Mouse (Mus musculus): ENCODE measurements at regions not wholly inside any gene's neighbourhood (a gene's known extent, or its start where the extent isn't known, plus 50 kb on each side); places are given as distances from the start of the nearest gene placed in this dataset.
A peak's percentile ranks its signal among the peaks of the same experiment; 100 is the strongest.

- H3K4me2 ChIP-seq (ENCODE audit: low read depth, low read length) = no peak overlapping the region
- H3K4me3 ChIP-seq (ENCODE audit: low read depth, low read length) = no peak overlapping the region
- H3K9ac ChIP-seq (replicated peaks; ENCODE audit: low read depth, low read length) = no peak overlapping the region
- no peaks in the 10 kb centered on the region for H3K27me3 ChIP-seq (ENCODE audit: control insufficient read depth, insufficient read depth, low read length)
- no peaks in the 10 kb centered on the region for H3K9me3 ChIP-seq (replicated peaks; ENCODE audit: control insufficient read depth, low read length)
- DNase-seq (ENCODE audit: low spot score) = no peak
- peaks cover 11% of the 10 kb centered on the region for H3K4me1 ChIP-seq (ENCODE audit: control insufficient read depth, insufficient read depth)
- 70% methylated on average over 8 of the region's 8 CpGs for WGBS
- no peak for TF ChIP-seq CTCF (IDR thresholded peaks at IDR 0.05; ENCODE audit: low read depth)
- no peak for TF ChIP-seq EP300 (IDR thresholded peaks at IDR 0.05; ENCODE audit: low read depth)
- peak overlapping the region; percentile 79 for H3K27ac ChIP-seq (ENCODE audit: low read depth)
- ATAC-seq (ENCODE audit: insufficient read depth, low read depth) = no peak
- no peaks in the 10 kb centered on the region for H3K36me3 ChIP-seq (replicated peaks; ENCODE audit: control insufficient read depth, insufficient read depth, low read length)
Measured at GRCm38 (mm10) chr13:28628751-28629150, 324.8 kb downstream of the Sox4 start.

- no peak overlapping the region for H3K27ac ChIP-seq (ENCODE audit: low read depth)
- no peak for DNase-seq (ENCODE audit: low spot score)
- no peaks in the 10 kb centered on the region for H3K9me3 ChIP-seq (replicated peaks; ENCODE audit: control insufficient read depth, low read length)
- H3K4me3 ChIP-seq (ENCODE audit: low read depth, low read length) = no peak overlapping the region
- no peak overlapping the region for H3K4me2 ChIP-seq (ENCODE audit: low read depth, low read length)
- no peak for ATAC-seq (ENCODE audit: insufficient read depth, low read depth)
- H3K36me3 ChIP-seq (replicated peaks; ENCODE audit: control insufficient read depth, insufficient read depth, low read length) = no peaks in the 10 kb centered on the region
- WGBS = 34% methylated on average over 3 of the region's 3 CpGs
- no peaks in the 10 kb centered on the region for H3K4me1 ChIP-seq (ENCODE audit: control insufficient read depth, insufficient read depth)
- TF ChIP-seq CTCF (IDR thresholded peaks at IDR 0.05; ENCODE audit: low read depth) (no peak), EP300 (IDR thresholded peaks at IDR 0.05; ENCODE audit: low read depth) (no peak)
- no peak overlapping the region for H3K9ac ChIP-seq (replicated peaks; ENCODE audit: low read depth, low read length)
- H3K27me3 ChIP-seq (ENCODE audit: control insufficient read depth, insufficient read depth, low read length) = no peaks in the 10 kb centered on the region
Measured at GRCm38 (mm10) chr13:28618961-28619360, 334.6 kb downstream of the Sox4 start.

GRCm38 (mm10) chr13:28617503-28617902 is 336.0 kb downstream of the Sox4 start:
- Histone ChIP-seq H3K9ac (replicated peaks; ENCODE audit: low read depth, low read length) (no peak overlapping the region), H3K27me3 (ENCODE audit: control insufficient read depth, insufficient read depth, low read length) (no peaks in the 10 kb centered on the region), H3K4me2 (ENCODE audit: low read depth, low read length) (no peak overlapping the region), H3K4me1 (ENCODE audit: control insufficient read depth, insufficient read depth) (no peaks in the 10 kb centered on the region), H3K4me3 (ENCODE audit: low read depth, low read length) (no peak overlapping the region), H3K9me3 (replicated peaks; ENCODE audit: control insufficient read depth, low read length) (no peaks in the 10 kb centered on the region), H3K27ac (ENCODE audit: low read depth) (no peak overlapping the region), H3K36me3 (replicated peaks; ENCODE audit: control insufficient read depth, insufficient read depth, low read length) (no peaks in the 10 kb centered on the region)
- ATAC-seq (ENCODE audit: insufficient read depth, low read depth) = no peak
- 87% methylated on average over 4 of the region's 4 CpGs for whole genome bisulfite sequencing
- TF ChIP-seq CTCF (IDR thresholded peaks at IDR 0.05; ENCODE audit: low read depth) (no peak), EP300 (IDR thresholded peaks at IDR 0.05; ENCODE audit: low read depth) (no peak)
- no peak for DNase-seq (ENCODE audit: low spot score)

GRCm38 (mm10) chr13:28616645-28617381 is 336.7 kb downstream of the Sox4 start:
- Histone ChIP-seq H3K4me3 (ENCODE audit: low read depth, low read length) (no peak overlapping the region), H3K4me1 (ENCODE audit: control insufficient read depth, insufficient read depth) (no peaks in the 10 kb centered on the region), H3K9ac (replicated peaks; ENCODE audit: low read depth, low read length) (no peak overlapping the region), H3K27ac (ENCODE audit: low read depth) (no peak overlapping the region), H3K27me3 (ENCODE audit: control insufficient read depth, insufficient read depth, low read length) (no peaks in the 10 kb centered on the region), H3K9me3 (replicated peaks; ENCODE audit: control insufficient read depth, low read length) (no peaks in the 10 kb centered on the region), H3K36me3 (replicated peaks; ENCODE audit: control insufficient read depth, insufficient read depth, low read length) (no peaks in the 10 kb centered on the region), H3K4me2 (ENCODE audit: low read depth, low read length) (no peak overlapping the region)
- WGBS = 74% methylated on average over 9 of the region's 9 CpGs
- TF ChIP-seq EP300 (IDR thresholded peaks at IDR 0.05; ENCODE audit: low read depth) (no peak), CTCF (IDR thresholded peaks at IDR 0.05; ENCODE audit: low read depth) (no peak)
- no peak for DNase-seq (ENCODE audit: low spot score)
- ATAC-seq (ENCODE audit: insufficient read depth, low read depth) = no peak

- H3K9me3 ChIP-seq (replicated peaks; ENCODE audit: control insufficient read depth, low read length) = no peaks in the 10 kb centered on the region
- no peak for TF ChIP-seq EP300 (IDR thresholded peaks at IDR 0.05; ENCODE audit: low read depth)
- no peak for TF ChIP-seq CTCF (IDR thresholded peaks at IDR 0.05; ENCODE audit: low read depth)
- peak overlapping the region; percentile 74 for H3K27ac ChIP-seq (ENCODE audit: low read depth)
- peak overlapping the region; percentile 8; the same call in 1 of the 2 replicates for H3K4me2 ChIP-seq (ENCODE audit: low read depth, low read length)
- H3K27me3 ChIP-seq (ENCODE audit: control insufficient read depth, insufficient read depth, low read length) = no peaks in the 10 kb centered on the region
- no peaks in the 10 kb centered on the region for H3K36me3 ChIP-seq (replicated peaks; ENCODE audit: control insufficient read depth, insufficient read depth, low read length)
- ATAC-seq (ENCODE audit: insufficient read depth, low read depth) (peak; percentile 63), DNase-seq (ENCODE audit: low spot score) (peak; percentile 57)
- WGBS = 32% methylated on average over 6 of the region's 6 CpGs
- H3K9ac ChIP-seq (replicated peaks; ENCODE audit: low read depth, low read length) = no peak overlapping the region
- H3K4me3 ChIP-seq (ENCODE audit: low read depth, low read length) = no peak overlapping the region
- H3K4me1 ChIP-seq (ENCODE audit: control insufficient read depth, insufficient read depth) = peaks cover 4% of the 10 kb centered on the region; the same call in 1 of the 2 replicates
Measured at GRCm38 (mm10) chr13:28607551-28608114, 345.9 kb downstream of the Sox4 start.
